Mouse (Mus musculus) urinary bladder, postnatal 25 days (tissue): ENCODE measurements around the gene Tex35.

Experiments
- DNase-seq: peaks from one replicate; pipeline ENCODE4 v3.0.0; 2022; ENCODE audit warnings: low spot score

Tex35 gene

GRCm38 (mm10) chr1:157108580-157108979, at the start of gene Tex35:
Tex35 (minus strand) TSS chr1:157108680.
- DNase-seq = no peak

GRCm38 (mm10) chr1:157153781-157154180, 45.3 kb upstream of the Tex35 start:
- no peak for DNase-seq

GRCm38 (mm10) chr1:157150107-157150506, 41.6 kb upstream of the Tex35 start:
- no peak for DNase-seq

DNA sequence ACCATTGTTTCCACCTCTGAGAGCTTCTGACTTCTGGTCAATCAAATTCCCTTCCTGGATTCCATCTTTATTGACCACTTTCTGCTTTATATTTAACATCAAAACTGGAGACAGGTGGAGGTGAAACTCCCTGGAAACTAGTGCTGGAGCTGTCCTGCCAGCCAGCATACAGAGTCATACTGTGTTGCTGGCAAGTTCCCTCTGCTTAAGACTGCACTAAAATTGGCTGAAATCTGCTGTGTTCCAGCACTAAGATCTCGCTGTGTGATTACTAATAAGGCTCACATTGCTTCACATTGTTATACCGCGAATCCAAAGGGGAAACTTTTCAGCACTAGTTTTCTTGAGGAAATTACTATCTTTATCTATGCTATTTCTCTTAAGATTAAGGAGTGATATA, 36.1 kb upstream of the Tex35 start:
- no peak for DNase-seq

DNA sequence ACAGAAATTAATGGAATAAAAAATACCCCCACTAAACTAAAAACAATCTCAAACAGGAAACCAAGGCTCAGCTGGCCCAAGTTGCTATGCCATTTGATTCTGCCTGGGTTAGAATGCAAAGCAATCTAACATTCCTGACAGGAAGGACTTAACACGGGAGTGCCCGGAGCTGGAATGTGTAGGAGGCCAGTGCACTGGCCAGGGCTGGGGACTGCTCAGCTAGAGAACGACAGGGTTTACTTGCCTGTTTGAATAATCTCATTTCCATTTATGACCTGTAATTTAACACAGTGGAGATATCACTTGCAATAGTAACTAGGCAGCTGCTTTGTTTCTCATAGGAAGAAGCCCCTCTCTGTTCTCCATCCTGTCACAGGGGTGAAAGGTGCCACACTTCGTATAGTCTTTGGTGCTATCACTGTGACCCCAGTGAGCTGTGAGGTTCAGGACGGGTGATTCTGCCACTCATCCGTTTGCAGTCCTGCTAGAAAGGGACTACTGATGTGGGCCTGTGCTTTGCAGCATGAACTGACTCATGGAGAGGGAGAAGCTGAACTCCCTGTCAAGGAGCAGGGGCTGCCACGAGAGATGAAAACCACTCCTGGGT, 34.9 kb upstream of the Tex35 start:
- no peak for DNase-seq

DNA sequence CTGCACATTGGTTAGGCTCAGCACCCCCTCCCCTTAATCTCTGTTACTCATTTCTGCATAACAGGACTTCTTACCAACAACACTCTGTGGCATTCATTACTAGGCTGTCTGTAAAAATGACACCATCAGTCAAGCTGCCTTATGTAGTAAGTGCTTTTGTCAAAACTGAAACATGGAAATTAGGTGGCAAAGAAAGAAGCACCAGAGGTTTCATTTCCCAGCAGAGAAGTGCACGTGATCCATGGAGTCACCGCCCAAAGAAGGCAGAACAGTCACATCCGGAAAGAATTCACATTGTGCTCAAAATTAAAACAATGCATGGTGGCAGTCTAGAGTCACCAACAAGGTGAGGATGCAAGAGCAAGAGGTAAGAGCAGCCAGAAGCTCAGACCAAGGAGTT, 32.5 kb upstream of the Tex35 start:
- DNase-seq = no peak

GRCm38 (mm10) chr1:157137854-157138241, 29.4 kb upstream of the Tex35 start:
- no peak for DNase-seq

- no peak for DNase-seq
Observed at GRCm38 (mm10) chr1:157137132-157137853, 28.8 kb upstream of the Tex35 start.

- DNase-seq = no peak
Observed at GRCm38 (mm10) chr1:157128219-157128618, 19.7 kb upstream of the Tex35 start.

- no peak for DNase-seq
Observed at GRCm38 (mm10) chr1:157123836-157124235, 15.4 kb upstream of the Tex35 start.

DNA sequence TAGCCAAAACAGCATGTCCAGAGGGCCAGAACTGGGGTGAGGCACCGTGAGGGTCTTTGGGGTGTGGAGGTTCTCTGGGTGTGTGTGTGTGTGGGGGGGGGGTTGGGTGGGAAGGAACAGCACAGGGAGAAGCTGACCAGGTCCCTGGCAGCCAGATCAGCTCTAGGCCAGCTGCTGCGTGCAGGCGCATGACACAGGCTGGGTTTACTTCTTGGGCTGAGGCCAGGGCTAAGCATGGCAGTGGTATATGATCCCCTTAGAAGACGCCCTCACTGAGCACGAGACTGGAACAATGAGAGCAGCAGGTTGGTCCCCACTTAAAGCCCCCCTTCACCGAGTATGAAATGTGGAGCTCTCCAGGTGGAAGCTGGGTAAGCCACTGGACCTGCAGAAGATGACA, 10.7 kb upstream of the Tex35 start:
- no peak for DNase-seq

DNA sequence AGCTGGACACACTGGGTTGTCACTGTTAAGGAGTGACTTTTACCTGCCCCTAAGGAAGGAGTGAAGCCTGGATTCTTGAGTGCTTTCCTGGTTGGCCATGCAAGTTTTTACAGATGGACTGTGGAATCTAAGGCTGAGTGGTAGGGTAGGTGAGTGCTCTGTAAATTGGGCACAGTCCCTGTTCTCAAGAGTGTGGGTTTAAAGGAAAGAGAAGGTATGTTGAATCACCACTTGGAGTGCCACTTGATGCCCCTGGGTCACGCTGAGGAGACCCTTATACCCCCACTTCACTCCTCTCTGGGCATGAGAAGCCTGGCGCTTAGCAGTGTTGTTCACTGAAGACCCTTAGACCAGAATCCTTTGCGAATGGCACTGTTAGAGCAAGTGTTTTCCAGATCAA, 9.0 kb upstream of the Tex35 start:
- DNase-seq = no peak

DNA sequence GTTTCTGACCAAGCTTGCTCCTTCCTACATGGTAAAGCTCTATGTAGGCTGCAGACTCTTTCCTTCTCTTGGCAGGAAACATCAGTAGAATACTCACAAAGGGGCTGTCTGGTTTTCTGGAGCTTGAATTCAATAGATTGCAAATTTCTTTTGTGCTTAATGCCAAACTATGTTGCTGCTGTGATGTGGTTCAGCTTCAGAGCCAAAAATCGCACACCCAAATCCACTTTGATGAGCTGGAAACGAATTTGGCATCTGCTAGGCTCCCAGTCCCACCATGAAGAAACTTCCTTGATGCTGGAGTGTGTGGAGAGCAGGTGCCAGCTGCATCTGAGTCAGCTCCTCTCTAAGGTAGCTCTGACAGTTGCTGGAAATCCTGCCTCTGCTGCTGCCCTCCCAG, 6.0 kb upstream of the Tex35 start:
- no peak for DNase-seq

DNA sequence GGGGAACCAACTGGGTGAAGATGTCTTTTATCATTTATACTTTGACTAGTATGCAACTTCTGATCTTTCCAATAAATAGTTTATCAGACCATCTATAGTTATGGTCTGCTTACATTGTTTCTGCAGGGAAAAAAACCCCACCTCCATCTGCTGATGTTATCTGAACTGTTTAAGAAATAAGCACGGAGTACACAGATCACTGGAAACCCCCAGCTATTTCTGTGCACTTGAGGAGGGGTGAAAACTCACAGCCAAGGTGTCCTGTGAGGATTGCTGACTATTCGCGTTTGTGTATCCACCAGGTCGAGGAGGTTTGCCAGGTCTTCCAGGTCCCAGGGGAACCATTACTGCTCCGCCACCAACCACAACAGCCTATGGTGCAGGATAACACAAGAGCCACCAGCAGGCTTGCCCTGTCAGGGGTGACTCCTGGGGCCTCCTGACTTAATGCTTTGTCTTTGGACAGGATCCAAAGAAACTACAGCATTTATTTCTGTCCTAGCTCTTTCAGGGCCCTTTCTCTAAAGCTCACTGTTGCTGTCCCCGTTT, 1.9 kb upstream of the Tex35 start:
- no peak for DNase-seq

DNA sequence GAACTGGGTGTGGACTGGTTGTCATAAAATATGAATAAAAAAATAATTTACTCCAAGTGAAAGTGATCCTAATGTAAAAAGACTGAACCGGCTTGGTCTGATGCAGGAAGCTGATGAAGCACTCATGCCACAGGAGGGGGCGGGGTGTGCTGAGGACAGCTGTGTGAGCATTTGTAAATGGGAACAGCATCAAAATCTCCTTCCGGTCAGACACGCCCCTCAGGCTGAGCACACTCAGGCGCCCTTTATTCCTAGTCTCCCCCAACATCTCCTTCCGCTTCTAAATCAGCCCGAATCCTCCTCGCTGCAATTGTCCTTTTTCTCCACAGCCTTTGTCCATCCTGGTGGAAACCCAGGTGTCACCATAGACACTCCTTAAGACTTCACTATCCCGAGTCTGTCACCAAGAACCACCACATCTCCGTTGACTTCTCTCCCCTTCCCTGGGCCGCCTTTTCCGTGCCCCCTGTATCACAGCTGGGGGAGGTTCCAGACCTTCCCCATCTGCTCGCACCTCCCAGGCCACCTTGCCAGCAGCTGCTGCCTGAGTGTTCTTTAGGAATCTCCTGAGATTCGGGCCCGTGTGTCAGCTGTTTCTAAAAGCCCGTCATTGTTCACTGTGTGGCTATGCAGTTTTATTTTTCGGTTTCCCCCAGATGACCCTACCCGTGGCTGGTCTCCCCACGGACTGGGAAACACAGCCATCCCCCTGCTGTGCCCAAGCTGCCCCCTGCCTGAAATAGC, 7.2 kb downstream of the Tex35 start:
- peak; percentile 15 for DNase-seq

- DNase-seq = no peak
Observed at GRCm38 (mm10) chr1:157095534-157095933, 12.9 kb downstream of the Tex35 start.

DNA sequence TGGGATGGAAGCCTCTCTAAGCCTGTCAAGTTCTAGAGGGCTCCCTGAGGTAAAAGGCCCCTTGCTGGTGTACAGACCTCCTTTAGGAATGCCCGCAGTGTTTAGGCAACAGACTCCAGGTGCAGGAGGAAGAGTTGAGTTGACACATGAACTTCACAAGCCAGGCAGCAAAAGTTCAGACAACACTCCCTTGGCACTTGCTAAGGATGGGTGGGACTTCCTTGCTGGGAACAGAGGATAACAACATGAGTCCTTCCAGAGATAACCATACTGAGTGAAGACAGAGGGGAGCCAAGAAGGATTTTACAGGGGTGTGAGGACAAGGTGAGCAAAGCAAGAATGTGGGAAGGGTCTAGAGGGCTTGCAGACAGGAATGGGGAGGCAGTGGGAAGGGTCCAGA, 15.9 kb downstream of the Tex35 start:
- no peak for DNase-seq

DNA sequence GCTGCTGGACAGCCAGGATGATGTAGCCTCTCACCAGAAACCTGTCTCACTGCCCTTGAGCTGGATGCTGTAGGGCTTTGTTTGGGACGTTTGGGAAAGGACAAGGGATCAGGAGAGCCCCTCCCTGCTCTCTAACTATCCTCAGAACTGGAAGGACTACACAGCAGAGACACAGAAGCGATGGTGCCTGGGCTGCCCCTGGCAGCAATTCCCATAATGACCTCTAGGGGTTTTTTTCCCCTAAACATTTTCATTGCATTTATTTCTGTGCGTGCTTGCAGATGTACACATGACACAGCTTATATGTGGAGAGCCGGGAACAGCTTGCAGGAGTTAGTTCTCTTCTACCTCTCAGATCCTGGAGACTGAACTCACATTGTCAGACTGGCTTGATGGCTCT, 16.3 kb downstream of the Tex35 start:
- DNase-seq = no peak

DNA sequence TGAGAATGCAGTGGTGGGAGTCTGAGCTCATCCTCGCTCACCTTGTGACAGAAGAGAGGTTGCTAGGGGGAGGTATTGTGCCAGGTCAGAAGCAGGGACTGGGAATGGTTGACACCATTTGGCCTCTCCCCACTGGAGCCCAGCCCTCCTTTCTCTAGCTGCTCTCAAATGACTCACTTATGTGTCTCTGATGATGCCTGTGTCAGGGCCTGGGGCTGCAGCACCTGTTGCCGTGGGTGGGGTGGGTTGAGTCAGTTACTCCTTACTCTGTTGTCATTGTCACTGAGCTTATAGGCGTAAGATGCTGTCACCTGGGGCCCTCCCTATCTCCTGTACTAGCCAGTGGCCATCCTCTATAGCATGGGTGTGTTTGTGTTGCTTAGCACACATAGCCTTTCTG, 17.6 kb downstream of the Tex35 start:
- DNase-seq = no peak

GRCm38 (mm10) chr1:157086097-157086994, 22.1 kb downstream of the Tex35 start:
- peak; percentile 60 for DNase-seq

GRCm38 (mm10) chr1:157082931-157083330, 25.5 kb downstream of the Tex35 start:
- DNase-seq = no peak

DNA sequence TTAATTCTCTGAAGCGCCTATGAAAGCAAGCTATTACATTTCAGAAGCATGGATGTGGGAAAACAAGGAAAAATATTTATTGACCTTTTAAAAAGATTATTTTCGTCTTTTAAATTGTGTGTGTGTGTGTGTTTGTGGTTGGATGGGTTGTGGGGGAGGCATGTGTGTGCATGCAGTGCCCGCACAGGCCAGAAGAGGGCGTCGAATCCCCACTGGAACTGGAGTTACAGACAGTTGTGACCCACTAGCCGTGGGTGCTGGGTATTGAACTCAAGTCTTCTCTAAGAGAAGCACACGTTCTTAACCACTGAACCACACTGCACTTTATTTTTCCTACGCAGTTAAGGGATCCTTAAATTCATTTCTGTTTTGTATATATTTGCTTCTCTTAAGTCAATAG, 26.5 kb downstream of the Tex35 start:
- DNase-seq = no peak
